Comparison of ENCODE assay signal across 8 mouse cellular contexts in the genomic region with DNA sequence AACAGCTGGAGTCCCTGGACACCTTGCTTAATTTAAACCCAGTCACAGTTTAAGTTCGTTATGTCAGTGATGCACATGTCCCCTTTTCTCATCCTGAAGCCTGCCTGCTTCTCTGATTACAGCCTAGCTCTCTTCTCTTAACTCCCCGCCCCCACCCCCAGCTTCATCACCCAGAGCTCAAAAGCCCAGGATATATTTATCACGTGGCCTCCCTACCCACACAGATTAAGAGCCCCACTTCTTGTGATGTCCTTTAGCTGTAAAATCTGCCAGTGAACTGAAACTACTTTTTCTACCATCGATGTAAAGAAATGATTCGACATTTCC. TPM values are rescaled to one million over a fixed set of nuclear protein-coding genes. Genes with fewer than 3 reads are reported as not detected.
A peak's percentile ranks its signal among the peaks of the same experiment; 100 is the strongest.
DNase-seq lines count a peak whose midpoint lies in the region; ATAC-seq and TF ChIP-seq lines count a peak whose summit lies in the region.

No protein-coding gene starts in this region.

- peak overlapping the region; percentile 74 for H3K4me3 ChIP-seq in lung, adult 2 months (replicated peaks; ENCODE audit: extremely low read depth, low read depth, low read length)
- peak overlapping the region; percentile 48 for H3K4me3 ChIP-seq in hindbrain, embryonic 13.5 days
- H3K4me3 ChIP-seq in midbrain, embryonic 12.5 days = peak overlapping the region; percentile 44

- peak overlapping the region; percentile 92 for H3K27ac ChIP-seq in hindbrain, embryonic 13.5 days
- peak overlapping the region; percentile 80 for H3K27ac ChIP-seq in midbrain, embryonic 12.5 days (replicated peaks)

- no peaks in the 10 kb centered on the region for H3K36me3 ChIP-seq in hindbrain, embryonic 13.5 days
- no peaks in the 10 kb centered on the region; the same call in 1 of the 2 replicates for H3K36me3 ChIP-seq in midbrain, embryonic 12.5 days

- TF ChIP-seq CTCF in lung, adult 2 months (IDR thresholded peaks at IDR 0.05; ENCODE audit: insufficient read depth, low read length) = no peak
- TF ChIP-seq CTCF in brain, embryonic 14.5 days (IDR thresholded peaks at IDR 0.05; ENCODE audit: borderline replicate concordance, extremely low read depth, insufficient read depth, insufficient read length) = no peak

- WGBS in lung, adult 2 months = 17% methylated on average over 5 of the region's 5 CpGs
- WGBS in hindbrain, embryonic 13.5 days = 27% methylated on average over 5 of the region's 5 CpGs
- WGBS in midbrain, embryonic 12.5 days = 23% methylated on average over 5 of the region's 5 CpGs

- H3K4me1 ChIP-seq in lung, adult 2 months (ENCODE audit: control insufficient read depth, insufficient read depth, low read length) = no peaks in the 10 kb centered on the region
- H3K4me1 ChIP-seq in hindbrain, embryonic 13.5 days (replicated peaks) = peaks cover 16% of the 10 kb centered on the region
- peaks cover 13% of the 10 kb centered on the region for H3K4me1 ChIP-seq in midbrain, embryonic 12.5 days

- DNase-seq in lung, adult 2 months = no peak
- no peak for DNase-seq in lung, adult 18-20 months
- peak; percentile 65 for DNase-seq in brain, embryonic 14.5 days (ENCODE audit: low read depth)
- no peak for DNase-seq in testis, postnatal 10 days (ENCODE audit: low spot score)
- no peak for DNase-seq in adrenal gland, adult (ENCODE audit: inconsistent age in 2 of 2, low spot score in 1 of 2)
- no peak for DNase-seq in cerebellum, adult 18-20 months

- H3K9ac ChIP-seq in hindbrain, embryonic 13.5 days = peak overlapping the region; percentile 71
- peak overlapping the region; percentile 65 for H3K9ac ChIP-seq in midbrain, embryonic 12.5 days (replicated peaks)

- H3K27me3 ChIP-seq in hindbrain, embryonic 13.5 days = no peaks in the 10 kb centered on the region
- no peaks in the 10 kb centered on the region for H3K27me3 ChIP-seq in midbrain, embryonic 12.5 days

- no peak for TF ChIP-seq POLR2A in lung, adult 2 months (IDR thresholded peaks at IDR 0.05; ENCODE audit: borderline replicate concordance, extremely low read depth, low read depth, low read length)
- TF ChIP-seq POLR2A in brain, embryonic 14.5 days (IDR thresholded peaks at IDR 0.05; ENCODE audit: borderline replicate concordance, extremely low read depth, insufficient read depth, insufficient read length, poor library complexity, severe bottlenecking) = no peak

- no peak for ATAC-seq in hindbrain, embryonic 13.5 days (ENCODE audit: low FRiP score)
- ATAC-seq in midbrain, embryonic 12.5 days (ENCODE audit: low FRiP score, low read depth) = no peak

- H3K9me3 ChIP-seq in hindbrain, embryonic 13.5 days = no peaks in the 10 kb centered on the region
- no peaks in the 10 kb centered on the region for H3K9me3 ChIP-seq in midbrain, embryonic 12.5 days

- peak overlapping the region; percentile 73 for H3K4me2 ChIP-seq in hindbrain, embryonic 13.5 days
- peak overlapping the region; percentile 82 for H3K4me2 ChIP-seq in midbrain, embryonic 12.5 days (replicated peaks)

RNA-seq across cellular contexts. Expression of gene Pja2, which starts 1.0 kb away (rescaled TPM):
- polyA plus RNA-seq in lung, adult 2 months (2012; rRNA removed) = 15.5 and 24.0 TPM in 2 replicates
- polyA plus RNA-seq in brain, embryonic 14.5 days (2012; rRNA removed) = 59.3 and 103 TPM in 2 replicates
- 152 and 155 TPM in 2 replicates for polyA plus RNA-seq in hindbrain, embryonic 13.5 days (2015; fragmentation: Nextera tagmentation; extraction: Ambion mirVana)
- 88.4 and 99.8 TPM in 2 replicates for polyA plus RNA-seq in midbrain, embryonic 12.5 days (2016; fragmentation: Nextera tagmentation; extraction: Ambion mirVana)
